Mouse (Mus musculus): ENCODE results near the gene Cdk14.
A peak's percentile ranks its signal among the peaks of the same experiment; 100 is the strongest.

Cdk14 gene

GRCm38 (mm10) chr5:5041480-5041879 lies 378.6 kb downstream of the Cdk14 start:
- no peak for DNase-seq

GRCm38 (mm10) chr5:5039700-5040284 lies 380.3 kb downstream of the Cdk14 start:
- no peak for DNase-seq

GRCm38 (mm10) chr5:5033445-5033844 lies 386.7 kb downstream of the Cdk14 start:
- DNase-seq, result no peak

GRCm38 (mm10) chr5:5032847-5033246 lies 387.3 kb downstream of the Cdk14 start:
- no peak for DNase-seq

- no peak for DNase-seq
Measured at GRCm38 (mm10) chr5:5032446-5032845, 387.7 kb downstream of the Cdk14 start.

- DNase-seq, result no peak
Measured at GRCm38 (mm10) chr5:5030431-5030830, 389.7 kb downstream of the Cdk14 start.

GRCm38 (mm10) chr5:5018959-5019358 lies 401.2 kb downstream of the Cdk14 start:
- DNase-seq, result no peak

- no peak for DNase-seq
Measured at GRCm38 (mm10) chr5:5018242-5018641, 401.9 kb downstream of the Cdk14 start.

GRCm38 (mm10) chr5:5013783-5014182 lies 406.3 kb downstream of the Cdk14 start:
- no peak for DNase-seq

- DNase-seq, result no peak
Measured at GRCm38 (mm10) chr5:5012521-5013346, 407.4 kb downstream of the Cdk14 start.

GRCm38 (mm10) chr5:5008153-5008745 lies 411.9 kb downstream of the Cdk14 start:
- DNase-seq, result no peak

- DNase-seq, result no peak
Measured at GRCm38 (mm10) chr5:5007489-5008152, 412.5 kb downstream of the Cdk14 start.

GRCm38 (mm10) chr5:5005633-5006032 lies 414.5 kb downstream of the Cdk14 start:
- DNase-seq, result no peak

GRCm38 (mm10) chr5:5004740-5005139 lies 415.4 kb downstream of the Cdk14 start:
- no peak for DNase-seq

GRCm38 (mm10) chr5:4993192-4993601 lies 426.9 kb downstream of the Cdk14 start:
- no peak for DNase-seq

GRCm38 (mm10) chr5:4991023-4991422 lies 429.1 kb downstream of the Cdk14 start:
- no peak for DNase-seq

- no peak for DNase-seq
Measured at GRCm38 (mm10) chr5:4990237-4990636, 429.9 kb downstream of the Cdk14 start.

GRCm38 (mm10) chr5:4986181-4986580 lies 433.9 kb downstream of the Cdk14 start:
- DNase-seq, result no peak

- no peak for DNase-seq
Measured at GRCm38 (mm10) chr5:4979551-4979950, 440.6 kb downstream of the Cdk14 start.

GRCm38 (mm10) chr5:4973408-4973807 lies 446.7 kb downstream of the Cdk14 start:
- DNase-seq, result no peak

GRCm38 (mm10) chr5:4962063-4962610 lies 458.0 kb downstream of the Cdk14 start:
- peak; percentile 39 for DNase-seq

GRCm38 (mm10) chr5:4961636-4962035 lies 458.5 kb downstream of the Cdk14 start:
- no peak for DNase-seq

- DNase-seq, result no peak
Measured at GRCm38 (mm10) chr5:4959446-4959845, 460.7 kb downstream of the Cdk14 start.
